Mouse (Mus musculus) spleen, adult 12 weeks (tissue): ENCODE data around the gene Csnk1g2.
"Not testable (repeated sequence)": the region's sequence is repeated elsewhere in the genome, so short reads cannot be mapped to it uniquely, and the experiment has no call there.

Experiments used
- DNase-seq: peaks from one replicate; pipeline ENCODE4 v3.0.0; 2022; ENCODE audit warnings: low spot score

Gene Csnk1g2

GRCm38 (mm10) chr10:80602698-80603325 is 19.8 kb upstream of the Csnk1g2 start, which contains the start of the genes Scamp4 and Adat3:
Scamp4 (plus strand) TSS chr10:80602872.
Adat3 (plus strand) TSS chr10:80602880.
- DNase-seq: peak; percentile 95

DNA sequence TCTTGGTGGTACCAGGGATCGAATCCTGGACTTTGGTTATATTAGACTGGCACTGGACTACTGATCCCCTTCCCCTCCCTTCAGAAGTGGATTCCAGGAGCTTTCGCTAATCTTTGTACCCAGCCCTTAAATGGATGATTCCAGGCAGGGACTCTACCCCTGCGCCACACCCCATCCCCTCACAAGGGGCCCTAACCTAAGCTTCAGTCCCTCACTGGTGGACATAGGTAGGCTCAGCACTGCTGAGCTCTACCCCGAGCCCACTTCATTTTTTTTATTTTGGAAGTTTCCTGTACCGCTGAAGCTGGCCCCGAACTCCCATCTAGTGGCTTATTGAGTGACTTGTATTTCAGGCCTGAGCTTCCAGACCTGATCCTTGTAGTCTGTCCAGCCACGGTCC is 19.3 kb upstream of the Csnk1g2 start:
- DNase-seq: no peak

DNA sequence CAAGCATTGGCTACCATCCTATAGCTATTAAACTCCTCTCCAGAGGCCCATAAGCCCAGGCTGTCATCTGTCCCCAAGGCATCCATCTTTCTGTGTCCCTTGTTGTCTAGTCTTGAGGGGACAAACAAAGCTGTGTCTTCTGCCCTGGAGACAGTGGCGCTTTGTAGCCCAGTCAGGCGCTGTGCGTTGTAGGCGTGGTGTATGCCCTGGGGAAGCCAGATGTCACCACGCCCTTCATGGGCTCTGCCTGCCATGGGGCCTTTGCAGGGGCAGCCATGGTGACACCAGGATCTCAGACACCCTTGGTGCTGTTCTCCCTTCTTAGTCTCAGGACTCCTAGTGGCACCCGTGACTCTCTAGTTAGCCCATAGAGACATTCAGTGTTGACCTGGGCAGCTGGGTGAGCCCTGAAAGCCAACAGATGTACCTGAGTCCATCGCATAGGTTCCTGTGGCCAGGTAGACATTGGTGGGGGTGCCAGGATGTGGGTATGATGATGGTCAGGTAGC is 18.6 kb upstream of the Csnk1g2 start:
- peak; percentile 56 for DNase-seq

GRCm38 (mm10) chr10:80604988-80605387 is 17.6 kb upstream of the Csnk1g2 start:
- no peak for DNase-seq

DNA sequence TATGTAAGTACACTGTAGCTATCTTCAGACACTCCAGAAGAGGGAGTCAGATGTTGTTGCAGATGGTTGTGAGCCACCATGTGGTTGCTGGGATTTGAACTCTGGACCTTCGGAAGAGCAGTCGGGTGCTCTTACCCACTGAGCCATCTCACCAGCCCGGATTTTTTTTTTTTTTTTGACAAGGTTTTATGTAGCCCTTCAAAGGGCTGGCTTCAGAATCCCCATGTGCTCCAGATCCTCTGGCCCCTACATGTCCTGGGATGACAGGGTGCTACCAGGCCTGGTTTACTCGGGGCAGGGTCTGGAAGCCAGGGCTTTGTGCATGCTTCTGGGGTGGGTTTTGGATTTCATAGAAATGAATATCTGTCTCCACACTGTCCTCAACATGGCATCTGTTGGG is 16.9 kb upstream of the Csnk1g2 start, which contains the start of gene Gm49322:
Gm49322 (plus strand) TSS at position 301 of the 400 bp plus-strand sequence.
- DNase-seq: not testable (repeated sequence)

DNA sequence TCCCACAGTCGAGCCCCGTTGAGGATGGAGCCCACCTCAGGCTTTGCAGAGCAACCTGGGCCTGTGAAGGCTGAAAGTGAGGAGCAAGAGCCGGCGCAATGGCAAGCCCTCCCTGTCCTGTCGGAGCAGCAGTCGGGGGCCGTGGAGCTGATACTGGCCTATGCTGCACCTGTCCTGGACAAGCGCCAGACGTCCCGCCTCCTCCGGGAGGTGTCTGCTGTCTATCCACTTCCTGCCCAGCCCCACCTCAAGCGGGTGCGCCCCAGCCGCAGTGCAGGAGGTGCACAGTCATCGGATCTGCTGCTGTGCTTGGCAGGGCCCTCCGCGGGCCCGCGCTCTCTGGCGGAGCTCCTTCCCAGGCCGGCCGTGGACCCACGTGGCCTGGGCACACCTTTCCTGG is 16.3 kb upstream of the Csnk1g2 start:
- no peak for DNase-seq

DNA sequence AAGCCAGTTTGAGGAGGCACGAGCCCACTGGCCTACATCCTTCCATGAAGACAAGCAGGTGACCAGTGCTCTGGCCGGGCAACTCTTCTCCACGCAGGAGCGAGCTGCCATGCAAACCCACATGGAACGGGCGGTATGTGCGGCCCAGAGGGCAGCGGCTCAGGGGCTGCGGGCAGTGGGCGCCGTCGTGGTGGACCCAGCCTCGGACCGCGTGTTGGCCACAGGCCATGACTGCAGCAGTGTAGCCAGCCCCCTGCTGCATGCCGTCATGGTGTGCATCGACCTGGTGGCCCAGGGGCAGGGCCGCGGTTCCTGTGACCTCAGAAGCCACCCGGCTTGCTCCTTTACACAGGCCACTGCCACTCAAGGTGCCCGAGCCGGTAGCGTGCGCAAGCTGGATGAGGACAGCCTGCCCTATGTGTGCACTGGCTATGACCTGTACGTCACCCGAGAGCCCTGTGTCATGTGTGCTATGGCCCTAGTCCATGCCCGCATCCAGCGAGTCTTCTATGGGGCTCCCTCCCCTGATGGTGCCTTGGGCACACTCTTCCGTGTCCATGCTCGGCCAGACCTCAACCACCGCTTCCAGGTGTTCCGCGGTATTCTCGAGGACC is 15.8 kb upstream of the Csnk1g2 start:
- DNase-seq: no peak

DNA sequence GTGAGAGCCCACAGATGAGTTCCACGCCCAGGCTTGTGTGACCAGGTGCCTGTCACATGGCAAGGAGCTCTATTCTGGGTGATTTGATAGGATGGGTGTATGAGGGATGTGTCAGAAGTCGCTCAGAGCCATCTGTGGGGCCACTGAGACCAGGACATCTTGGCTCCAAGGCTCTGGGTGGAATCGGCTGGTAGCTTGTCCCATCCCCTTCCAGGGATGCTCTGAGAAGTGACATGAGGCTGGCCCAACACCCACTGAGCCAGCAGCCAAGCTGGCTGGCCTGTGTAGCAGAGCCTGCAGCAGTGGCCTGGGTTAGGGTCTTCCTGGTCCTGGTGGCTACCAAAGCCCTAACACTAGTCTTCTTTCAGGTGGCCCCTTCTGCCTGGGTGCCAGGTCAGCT is 14.2 kb upstream of the Csnk1g2 start:
- no peak for DNase-seq

GRCm38 (mm10) chr10:80609269-80609924 is 13.2 kb upstream of the Csnk1g2 start:
- DNase-seq: no peak

DNA sequence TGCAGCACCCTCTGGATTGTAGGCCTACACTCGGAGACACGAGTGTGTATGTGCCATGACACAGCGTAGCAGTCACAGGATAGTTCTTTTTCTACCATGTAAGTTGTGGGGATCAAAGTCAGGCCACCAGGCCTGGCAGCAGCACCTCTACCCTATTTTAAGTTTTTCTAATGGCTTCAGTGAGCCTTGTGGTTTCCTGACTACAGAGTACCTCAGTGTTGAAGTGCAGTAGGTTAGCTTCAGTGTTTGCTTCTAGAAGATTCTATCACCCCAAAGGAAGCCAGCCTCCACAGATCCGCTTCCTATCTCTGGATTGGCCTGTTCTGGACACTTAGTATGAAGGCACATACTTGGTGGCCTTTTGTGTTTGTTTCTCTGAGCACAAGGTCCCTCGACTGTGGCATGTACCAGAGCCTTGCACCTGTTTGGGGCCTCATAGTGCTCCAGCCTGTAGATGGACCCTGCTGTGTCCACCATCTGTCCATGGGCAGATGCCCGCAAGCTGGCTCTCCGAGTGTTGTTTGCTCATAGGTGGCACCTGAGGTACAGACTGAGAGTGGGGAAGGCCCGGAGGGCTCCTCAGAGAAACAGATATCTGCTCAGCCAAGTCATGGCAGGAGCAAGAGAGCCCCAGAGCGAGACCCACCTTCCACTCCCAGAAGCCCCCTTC is 12.4 kb upstream of the Csnk1g2 start:
- DNase-seq: no peak

- peak; percentile 40 for DNase-seq
Measured at GRCm38 (mm10) chr10:80611024-80611423, 11.6 kb upstream of the Csnk1g2 start.

DNA sequence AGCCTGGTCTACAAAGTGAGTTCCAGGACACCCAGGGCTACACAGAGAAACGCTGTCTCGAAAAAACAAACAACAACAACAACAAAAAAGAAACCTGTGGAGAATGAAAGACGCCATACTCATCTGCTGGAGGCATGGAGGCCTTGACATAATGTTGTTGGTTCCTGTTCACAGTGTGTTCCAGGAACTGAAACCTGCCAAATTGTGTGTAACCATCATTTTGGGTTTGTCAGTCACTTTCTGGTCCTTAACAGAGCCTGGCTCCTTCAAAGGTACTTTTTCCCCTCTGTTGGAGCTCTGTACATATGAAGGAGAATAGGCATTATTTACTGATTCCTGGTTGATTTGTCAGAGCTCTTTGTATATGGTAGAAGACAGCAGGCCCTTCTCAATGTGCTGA is 10.7 kb upstream of the Csnk1g2 start:
- no peak for DNase-seq

- no peak for DNase-seq
Measured at GRCm38 (mm10) chr10:80613821-80614220, 8.8 kb upstream of the Csnk1g2 start.

DNA sequence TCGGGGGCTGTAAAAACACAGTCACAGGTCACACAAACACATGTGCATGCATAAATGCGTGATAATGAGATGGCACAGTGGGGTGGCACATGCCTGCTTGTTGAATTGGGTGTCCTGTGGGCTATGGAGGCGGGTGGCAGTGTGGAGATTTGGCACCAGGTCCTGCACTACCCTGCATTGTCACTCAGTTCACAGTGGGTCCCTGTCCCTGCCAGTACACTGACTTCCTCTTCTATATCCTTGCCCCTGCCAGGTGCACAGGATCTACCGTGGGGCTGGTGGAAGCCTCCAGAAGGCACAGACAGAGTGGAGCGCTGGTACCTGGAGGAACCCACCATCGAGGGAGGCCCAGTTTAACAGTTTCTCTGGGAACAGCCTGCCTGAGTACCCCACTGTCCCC is 8.3 kb upstream of the Csnk1g2 start:
- DNase-seq: no peak

- no peak for DNase-seq
Measured at GRCm38 (mm10) chr10:80618181-80618580, 4.5 kb upstream of the Csnk1g2 start.

GRCm38 (mm10) chr10:80619465-80620244 is 3.0 kb upstream of the Csnk1g2 start:
- DNase-seq: no peak

- no peak for DNase-seq
Measured at GRCm38 (mm10) chr10:80620365-80620764, 2.3 kb upstream of the Csnk1g2 start.

DNA sequence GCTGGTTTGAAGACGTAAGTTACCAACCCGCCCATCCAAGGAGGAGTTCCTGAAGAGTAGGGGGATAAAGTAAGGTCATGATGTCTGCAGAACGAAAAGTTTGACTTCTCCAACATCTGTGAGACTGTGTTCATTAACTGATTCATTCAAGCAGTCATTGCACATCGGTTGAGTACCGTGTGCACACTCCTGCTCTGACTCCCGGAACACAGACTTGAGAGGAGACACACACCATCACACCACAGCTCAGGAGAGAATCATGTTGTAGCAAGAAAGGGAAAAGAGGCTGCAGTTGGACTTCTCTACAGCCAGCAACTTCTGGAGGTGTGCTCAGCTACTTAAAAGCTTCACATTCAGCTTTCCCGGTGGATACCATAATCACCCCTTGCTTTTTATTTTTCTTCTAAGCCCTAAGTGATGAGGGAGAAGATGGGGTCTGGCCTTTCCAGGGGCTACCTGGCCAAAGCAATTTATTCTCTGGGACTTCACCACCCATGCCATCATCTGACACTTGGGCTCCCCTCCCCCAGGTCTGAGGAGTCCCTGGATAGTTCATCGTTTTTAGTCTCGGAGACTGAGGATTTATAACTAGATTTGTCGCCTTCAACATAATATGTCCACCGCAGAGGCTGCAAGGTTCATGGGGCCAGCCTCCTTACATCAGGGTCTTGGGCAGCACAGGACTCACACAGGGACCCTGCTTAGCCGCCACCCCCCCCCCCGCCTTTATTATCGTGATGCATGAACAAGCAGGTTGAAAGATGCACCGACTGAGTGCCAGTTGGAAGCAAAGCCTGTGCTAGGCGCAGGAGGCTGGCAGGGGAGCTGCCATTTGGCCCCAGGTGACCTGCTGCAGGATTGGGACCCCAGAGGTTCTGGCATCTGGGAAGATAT is 1.6 kb upstream of the Csnk1g2 start:
- DNase-seq: no peak

GRCm38 (mm10) chr10:80621690-80621939 is 1.0 kb upstream of the Csnk1g2 start:
- no peak for DNase-seq

GRCm38 (mm10) chr10:80621940-80622660 is 538 bp upstream of the Csnk1g2 start:
- peak; percentile 98 for DNase-seq
